Mouse (Mus musculus) MEL (cell line): ENCODE data around the gene Tsen54. TPM values are rescaled to one million over a fixed set of nuclear protein-coding genes. Genes with fewer than 3 reads are reported as not detected.

ENCODE experiments used
- DNase-seq: peaks from one replicate; pipeline ENCODE4 v3.0.0; 2011; ENCODE audit warnings: low read depth, low spot score
- H3K27ac ChIP-seq: 2 replicates; pipeline ENCODE4 v1.5.1; 2012; ENCODE audit warnings: low read depth, mild to moderate bottlenecking, control low read depth, low read length, moderate library complexity; ENCODE audit not compliant: control insufficient read depth
- H3K27me3 ChIP-seq, 2 experiments: fragments of 150-350 bp in 1 of 2; sonication (generic) in 1 of 2; 2 replicates each; pipeline ENCODE4 v1.6.1; 2012; ENCODE audit warnings: low read length in 2 of 2, mild to moderate bottlenecking in 2 of 2, improper control_type of control experiment in 1 of 2, moderate library complexity in 1 of 2; ENCODE audit not compliant: insufficient read depth in 2 of 2, control insufficient read depth in 1 of 2
- H3K36me3 ChIP-seq, 2 experiments: 2 replicates each; pipeline ENCODE4 v1.6.1; 2012 to 2014; ENCODE audit warnings: low read length in 2 of 2, improper control_type of control experiment in 1 of 2, inconsistent platforms in 1 of 2, mild to moderate bottlenecking in 1 of 2; ENCODE audit not compliant: insufficient read depth in 2 of 2, control insufficient read depth in 1 of 2
- H3K4me1 ChIP-seq, 2 experiments: fragments of 150-350 bp in 1 of 2; sonication (generic) in 1 of 2; 2 replicates each; pipeline ENCODE4 v1.6.1; 2012; ENCODE audit warnings: low read length in 2 of 2, improper control_type of control experiment in 1 of 2, mild to moderate bottlenecking in 1 of 2; ENCODE audit not compliant: insufficient read depth in 2 of 2, control insufficient read depth in 1 of 2
- H3K4me3 ChIP-seq, 2 experiments: fragments of 150-350 bp in 1 of 2; sonication (generic) in 1 of 2; 2 replicates each; pipeline ENCODE4 v1.5.1; 2012; ENCODE audit warnings: low read depth in 2 of 2, low read length in 2 of 2, mild to moderate bottlenecking in 2 of 2, moderate library complexity in 2 of 2, control low read depth in 1 of 2, improper control_type of control experiment in 1 of 2; ENCODE audit not compliant: control insufficient read depth in 1 of 2, insufficient read depth in 1 of 2
- H3K79me2 ChIP-seq: 2 replicates; pipeline ENCODE4 v1.6.1; 2012; ENCODE audit warnings: mild to moderate bottlenecking, low read length, moderate library complexity; ENCODE audit not compliant: control insufficient read depth, poor library complexity, insufficient read depth
- H3K9ac ChIP-seq: 2 replicates; pipeline ENCODE4 v1.6.1; 2012; ENCODE audit warnings: low read depth, mild to moderate bottlenecking, control low read depth, low read length, moderate library complexity; ENCODE audit not compliant: control insufficient read depth, poor library complexity, severe bottlenecking
- H3K9me3 ChIP-seq: fragments of 150-350 bp; sonication (generic); replicated peaks from 2 replicates; pipeline ENCODE4 v1.6.1; 2012; ENCODE audit warnings: mild to moderate bottlenecking, low read length, improper control_type of control experiment, moderate library complexity; ENCODE audit not compliant: insufficient read depth
- BHLHE40 ChIP-seq: IDR thresholded peaks from 2 replicates; pipeline ENCODE4 v1.6.1; 2012; ENCODE audit warnings: low read depth, mild to moderate bottlenecking, inconsistent platforms, low read length, improper control_type of control experiment, borderline replicate concordance
- CHD1 ChIP-seq: IDR thresholded peaks from 2 replicates; pipeline ENCODE4 v1.6.1; 2012; ENCODE audit warnings: low read depth, mild to moderate bottlenecking, inconsistent platforms, low read length, improper control_type of control experiment
- CTCF ChIP-seq, 3 experiments: IDR thresholded peaks in 2 of 3; conservative IDR thresholded peaks in 1 of 3; 2 replicates each; pipeline ENCODE4 v1.5.1; 2011 to 2012; ENCODE audit warnings: low read length in 3 of 3, low read depth in 2 of 3, mild to moderate bottlenecking in 2 of 3, improper control_type of control experiment in 1 of 3, inconsistent platforms in 1 of 3, mixed read lengths in 1 of 3, moderate library complexity in 1 of 3; ENCODE audit not compliant: control insufficient read depth in 1 of 3, insufficient read depth in 1 of 3, poor library complexity in 1 of 3, severe bottlenecking in 1 of 3
- EP300 ChIP-seq, 2 experiments: IDR thresholded peaks; 2 replicates each; pipeline ENCODE4 v1.6.1; 2011; ENCODE audit warnings: improper control_type of control experiment in 2 of 2, low read length in 2 of 2, low read depth in 1 of 2, mild to moderate bottlenecking in 1 of 2
- GABPA ChIP-seq: IDR thresholded peaks from 2 replicates; pipeline ENCODE4 v1.6.1; 2012; ENCODE audit warnings: low read depth, mild to moderate bottlenecking, inconsistent platforms, low read length, improper control_type of control experiment, moderate library complexity
- GATA1 ChIP-seq: IDR thresholded peaks from 2 replicates; pipeline ENCODE4 v1.6.1; 2011; ENCODE audit warnings: low read depth, low read length, improper control_type of control experiment
- HCFC1 ChIP-seq: IDR thresholded peaks from 2 replicates; pipeline ENCODE4 v1.6.1; 2012; ENCODE audit warnings: low read depth, mild to moderate bottlenecking, inconsistent platforms, low read length, improper control_type of control experiment, moderate library complexity
- JUND ChIP-seq: IDR thresholded peaks from 2 replicates; pipeline ENCODE4 v1.6.1; 2011; ENCODE audit warnings: low read depth, mild to moderate bottlenecking, improper control_type of control experiment, low read length
- KAT2A ChIP-seq: conservative IDR thresholded peaks from 2 replicates; pipeline ENCODE4 v1.6.1; 2012; ENCODE audit warnings: low read depth, low read length, improper control_type of control experiment, inconsistent platforms
- MEF2A ChIP-seq: IDR thresholded peaks from 2 replicates; pipeline ENCODE4 v1.6.1; 2014; ENCODE audit warnings: low read depth, mild to moderate bottlenecking, inconsistent platforms, low read length, improper control_type of control experiment; ENCODE audit not compliant: poor library complexity, insufficient replicate concordance, severe bottlenecking; ENCODE audit errors: extremely low read depth
- MXI1 ChIP-seq: IDR thresholded peaks from 2 replicates; pipeline ENCODE4 v1.6.1; 2011; ENCODE audit warnings: mild to moderate bottlenecking, low read depth, low read length, improper control_type of control experiment
- MYB ChIP-seq: IDR thresholded peaks from 2 replicates; pipeline ENCODE4 v1.6.1; 2011; ENCODE audit warnings: mild to moderate bottlenecking, low read depth, low read length, improper control_type of control experiment
- NELFE ChIP-seq: IDR thresholded peaks from 2 replicates; pipeline ENCODE4 v1.6.1; 2011; ENCODE audit warnings: low read depth, low read length, improper control_type of control experiment
- POLR2AphosphoS5 ChIP-seq: IDR thresholded peaks from 2 replicates; pipeline ENCODE4 v1.6.1; 2012; ENCODE audit warnings: low read depth, borderline replicate concordance, mild to moderate bottlenecking, inconsistent platforms, low read length, moderate library complexity, mixed read lengths
- RAD21 ChIP-seq: IDR thresholded peaks from 2 replicates; pipeline ENCODE4 v1.6.1; 2011; ENCODE audit warnings: mild to moderate bottlenecking, low read depth, low read length, improper control_type of control experiment
- RCOR1 ChIP-seq: IDR thresholded peaks from 2 replicates; pipeline ENCODE4 v1.6.1; 2012; ENCODE audit warnings: low read depth, mild to moderate bottlenecking, inconsistent platforms, low read length, improper control_type of control experiment
- TCF12 ChIP-seq: IDR thresholded peaks from 2 replicates; pipeline ENCODE4 v1.6.1; 2014; ENCODE audit warnings: low read depth, mild to moderate bottlenecking, inconsistent platforms, low read length, improper control_type of control experiment, moderate library complexity
- UBTF ChIP-seq: IDR thresholded peaks from 2 replicates; pipeline ENCODE4 v1.6.1; 2012; ENCODE audit warnings: low read depth, mild to moderate bottlenecking, inconsistent platforms, low read length, improper control_type of control experiment, moderate library complexity, borderline replicate concordance; ENCODE audit not compliant: insufficient read depth
- USF2 ChIP-seq, 2 experiments: IDR thresholded peaks; 2 replicates each; pipeline ENCODE4 v1.6.1; 2011 to 2012; ENCODE audit warnings: improper control_type of control experiment in 2 of 2, low read length in 2 of 2, borderline replicate concordance in 1 of 2, inconsistent platforms in 1 of 2, low read depth in 1 of 2, mild to moderate bottlenecking in 1 of 2; ENCODE audit not compliant: insufficient read depth in 1 of 2
- ZC3H11A ChIP-seq: IDR thresholded peaks from 2 replicates; pipeline ENCODE4 v1.6.1; 2012; ENCODE audit warnings: low read depth, mild to moderate bottlenecking, inconsistent platforms, low read length, improper control_type of control experiment
- ZKSCAN1 ChIP-seq: IDR thresholded peaks from 2 replicates; pipeline ENCODE4 v1.6.1; 2012; ENCODE audit warnings: low read depth, mild to moderate bottlenecking, inconsistent platforms, low read length, improper control_type of control experiment, moderate library complexity
- ZMIZ1 ChIP-seq: IDR thresholded peaks from 2 replicates; pipeline ENCODE4 v1.6.1; 2012; ENCODE audit warnings: low read depth, mild to moderate bottlenecking, inconsistent platforms, low read length, improper control_type of control experiment, moderate library complexity
- polyA plus RNA-seq, 2 experiments: library from polyadenylated mRNA; stranded (reverse) in 1 of 2; unstranded in 1 of 2; fragments of >175 nt in 1 of 2; fragments of >200 nt in 1 of 2; gene quantifications; 2 replicates each; pipeline versions ENCODE4 v1.2.1 to v1.2.4; 2012; ENCODE audit warnings: low replicate concordance in 2 of 2, low read depth in 1 of 2; ENCODE audit not compliant: insufficient read length in 2 of 2, insufficient read depth in 1 of 2, missing spikeins in 1 of 2
- total RNA-seq: library from RNA; depleted of rRNA; stranded (reverse); fragments of 300-350 nt; gene quantifications from 2 replicates; pipeline ENCODE4 v1.2.3, GENCODE M21; 2012

Tsen54 gene
- total and polyA plus RNA-seq, 3 experiments: 55.8 to 72.0 TPM; not detected in 1

- H3K4me1 ChIP-seq: peaks cover 0 to 16% of the 10 kb centered on the region in 2 experiments
- peaks cover 0 to 8% of the 10 kb centered on the region in 2 experiments; a peak in 2 of 4 replicates for H3K36me3 ChIP-seq
- no peak overlapping the region for H3K4me3 ChIP-seq
- H3K79me2 ChIP-seq: peaks cover 9% of the 10 kb centered on the region
- DNase-seq: no peak
- H3K27ac ChIP-seq: no peak overlapping the region
- H3K9me3 ChIP-seq: no peaks in the 10 kb centered on the region
- TF ChIP-seq GATA1 (no peak), MEF2A (no peak), RCOR1 (no peak), EP300 (IDR thresholded peaks at IDR 0.05; ENCODE audit: low read depth in 1 of 2, low read length in 2 of 2) (no peak), TCF12 (no peak)
- no peaks in the 10 kb centered on the region for H3K27me3 ChIP-seq
- no peak overlapping the region for H3K9ac ChIP-seq
Measured at GRCm38 (mm10) chr11:115826487-115826886, 12.0 kb downstream of the Tsen54 start.

GRCm38 (mm10) chr11:115827624-115828023 lies 13.1 kb downstream of the Tsen54 start:
- Histone ChIP-seq H3K27ac (no peak overlapping the region), H3K79me2 (peaks cover 9% of the 10 kb centered on the region), H3K27me3 (no peaks in the 10 kb centered on the region), H3K4me3 (no peak overlapping the region), H3K36me3 (peaks cover 0 to 13% of the 10 kb centered on the region in 2 experiments; a peak in 2 of 4 replicates)
- TF ChIP-seq KAT2A (no peak), NELFE (no peak), USF2 (IDR thresholded peaks at IDR 0.05; ENCODE audit: borderline replicate concordance in 1 of 2, insufficient read depth in 1 of 2, low read depth in 1 of 2, low read length in 2 of 2) (no peak), POLR2AphosphoS5 (no peak), GATA1 (no peak), ZC3H11A (no peak), ZMIZ1 (no peak), GABPA (no peak), ZKSCAN1 (no peak), MEF2A (no peak), MXI1 (no peak), RAD21 (no peak), CHD1 (no peak), JUND (no peak), CTCF (IDR thresholded peaks at IDR 0.05 in 2 of 3, conservative IDR thresholded peaks at IDR 0.05 in 1 of 3; ENCODE audit: control insufficient read depth in 1 of 3, insufficient read depth in 1 of 3, low read depth in 2 of 3, low read length in 3 of 3, poor library complexity in 1 of 3, severe bottlenecking in 1 of 3) (no peak), HCFC1 (no peak), MYB (no peak), UBTF (no peak), BHLHE40 (no peak)
- TF ChIP-seq, all 39 proteins: peak for 0
- no peak overlapping the region for H3K9ac ChIP-seq
- H3K9me3 ChIP-seq: no peaks in the 10 kb centered on the region
- H3K4me1 ChIP-seq: peaks cover 6 to 27% of the 10 kb centered on the region in 2 experiments
- no peak for DNase-seq
